Mouse (Mus musculus) testis, adult 2 months (tissue): ENCODE data around the gene Numa1. TPM values are rescaled to one million over a fixed set of nuclear protein-coding genes. Genes with fewer than 3 reads are reported as not detected.

Source experiments
- H3K27ac ChIP-seq: fragments of 200-500 bp; 2 replicates; pipeline ENCODE4 v1.5.1; 2012; ENCODE audit warnings: low read depth, low read length; ENCODE audit not compliant: control insufficient read depth, insufficient read depth
- H3K27me3 ChIP-seq: fragments of 200-500 bp; 2 replicates; pipeline ENCODE4 v1.6.1; 2012; ENCODE audit warnings: mild to moderate bottlenecking, low read length, moderate library complexity; ENCODE audit not compliant: control insufficient read depth, insufficient read depth
- H3K36me3 ChIP-seq: fragments of 200-500 bp; 2 replicates; pipeline ENCODE4 v1.6.1; 2012; ENCODE audit warnings: mild to moderate bottlenecking, low read length; ENCODE audit not compliant: control insufficient read depth, insufficient read depth
- H3K4me1 ChIP-seq: fragments of 200-500 bp; 2 replicates; pipeline ENCODE4 v1.6.1; 2012; ENCODE audit warnings: low read length; ENCODE audit not compliant: control insufficient read depth, insufficient read depth
- H3K4me3 ChIP-seq: fragments of 200-500 bp; 2 replicates; pipeline ENCODE4 v1.5.1; 2012; ENCODE audit warnings: low read depth, mild to moderate bottlenecking, low read length, moderate library complexity, mixed read lengths; ENCODE audit not compliant: control insufficient read depth
- CTCF ChIP-seq: fragments of 200-500 bp; IDR thresholded peaks from 2 replicates; pipeline ENCODE4 v1.5.1; 2012; ENCODE audit warnings: low read depth, mild to moderate bottlenecking, inconsistent platforms, low read length, moderate library complexity; ENCODE audit not compliant: control insufficient read depth, insufficient read depth, insufficient replicate concordance
- POLR2A ChIP-seq: fragments of 200-500 bp; IDR thresholded peaks from 2 replicates; pipeline ENCODE4 v1.6.1; 2012; ENCODE audit warnings: low read depth, mild to moderate bottlenecking, inconsistent platforms, low read length, moderate library complexity; ENCODE audit not compliant: control insufficient read depth
- polyA plus RNA-seq: library from polyadenylated mRNA; depleted of rRNA; stranded (reverse); fragments of >200 nt; gene quantifications from 2 replicates; pipeline ENCODE4 v1.2.3, GENCODE M21; 2012; rRNA removed

Gene Numa1
- 20.8 and 21.9 TPM in 2 replicates for polyA plus RNA-seq

DNA sequence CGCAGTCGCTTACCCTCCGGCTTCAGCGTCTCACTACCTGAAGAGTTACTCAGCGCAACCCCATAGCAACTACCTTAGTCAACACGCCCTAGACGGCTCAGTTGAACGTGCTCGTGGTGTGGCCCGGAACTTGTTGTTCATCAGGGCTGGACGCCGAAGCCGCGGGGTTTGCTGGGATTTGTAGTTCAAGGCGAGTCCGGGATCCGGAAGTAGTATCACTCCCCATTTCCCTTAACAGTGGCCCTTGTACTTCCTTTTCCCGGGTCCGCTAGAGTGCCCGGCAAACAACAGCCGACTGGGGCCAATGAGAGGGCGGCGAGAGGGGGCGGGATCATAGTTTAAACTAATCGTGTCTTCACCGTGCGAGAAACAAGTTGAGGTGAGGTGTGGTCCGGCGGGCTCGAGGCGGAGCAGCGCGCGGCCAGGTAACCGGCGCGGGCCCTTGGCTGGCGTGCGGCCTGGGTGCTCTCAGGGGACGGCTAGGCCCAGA, at the start of gene Numa1, which contains the start of gene Lrrc51:
Gene Numa1 (plus strand): TSS at position 361 of the 490 bp plus-strand sequence.
Gene Lrrc51 (minus strand): TSS at position 145 of the 490 bp plus-strand sequence.
- Histone ChIP-seq H3K36me3 (no peaks in the 10 kb centered on the region; the same call in 1 of the 2 replicates), H3K4me1 (no peaks in the 10 kb centered on the region), H3K27ac (peak within 1 kb of the TSS; percentile 89), H3K27me3 (no peaks in the 10 kb centered on the region), H3K4me3 (peak within 1 kb of the TSS; percentile 92)
- TF ChIP-seq POLR2A: peak; percentile 76
- no peak for TF ChIP-seq CTCF

DNA sequence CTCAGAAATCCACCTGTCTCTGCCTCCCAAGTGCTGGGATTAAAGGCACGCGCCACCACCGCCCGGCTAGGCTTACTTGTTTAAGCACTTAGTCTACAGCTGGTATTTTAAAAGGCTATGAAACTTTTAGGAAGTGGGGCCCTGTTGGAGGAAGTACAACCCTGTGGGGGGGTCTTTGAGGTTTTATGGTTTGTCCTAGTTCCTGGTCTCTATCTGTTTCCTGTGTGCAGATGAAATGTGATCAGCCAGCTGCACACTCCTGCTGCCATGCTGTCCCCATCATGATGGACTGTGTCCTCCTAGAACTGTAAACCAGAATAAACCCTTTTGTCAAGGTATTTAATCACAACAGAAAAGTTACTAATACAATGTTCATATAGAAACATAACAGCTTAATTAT, 49.8 kb upstream of the Numa1 start:
- H3K36me3 ChIP-seq: no peaks in the 10 kb centered on the region
- no peaks in the 10 kb centered on the region for H3K4me1 ChIP-seq
- no peak overlapping the region for H3K27ac ChIP-seq
- no peak overlapping the region for H3K4me3 ChIP-seq
- TF ChIP-seq POLR2A (no peak), CTCF (no peak)
- no peaks in the 10 kb centered on the region for H3K27me3 ChIP-seq

DNA sequence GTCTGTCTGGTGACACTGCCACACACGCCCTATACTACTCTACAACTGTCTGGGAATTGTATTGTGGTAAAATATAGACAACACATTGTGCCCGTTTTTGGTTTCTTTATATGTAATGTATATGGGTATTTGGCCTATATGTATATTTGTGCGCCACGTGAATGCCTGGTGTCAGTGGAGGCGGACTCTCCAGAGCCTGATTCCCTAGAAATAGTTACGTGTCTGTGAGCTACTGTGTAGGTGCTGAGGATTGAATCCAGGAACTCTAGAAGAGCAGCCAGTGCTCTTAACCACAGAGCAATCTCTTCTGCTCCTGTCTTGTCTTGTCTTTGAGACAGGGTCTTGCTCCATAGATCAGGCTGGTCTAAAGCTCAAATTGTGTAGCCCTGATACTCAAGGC, 47.6 kb upstream of the Numa1 start:
- Histone ChIP-seq H3K4me3 (no peak overlapping the region), H3K4me1 (no peaks in the 10 kb centered on the region), H3K27ac (no peak overlapping the region), H3K27me3 (no peaks in the 10 kb centered on the region), H3K36me3 (no peaks in the 10 kb centered on the region)
- TF ChIP-seq CTCF (no peak), POLR2A (no peak)

DNA sequence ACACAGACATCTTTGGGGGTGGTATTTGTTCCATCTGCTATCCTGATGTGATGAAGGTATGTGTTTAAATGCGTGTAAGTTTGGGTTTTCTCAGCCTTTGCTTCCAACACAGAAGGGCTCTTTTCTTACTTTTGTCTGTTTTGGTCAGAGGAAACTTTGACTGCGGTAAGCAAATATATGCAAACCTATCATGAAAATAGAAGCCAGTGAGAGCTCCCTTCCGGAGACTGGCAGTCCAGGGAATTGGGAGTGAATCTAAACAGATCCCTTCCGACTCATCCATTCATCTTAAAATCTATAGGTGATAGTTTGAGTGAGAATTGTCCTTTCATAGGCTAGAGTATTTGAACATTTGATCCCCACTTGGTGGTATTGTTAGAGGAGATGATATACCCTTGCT, 45.5 kb upstream of the Numa1 start:
- no peak overlapping the region for H3K4me3 ChIP-seq
- no peaks in the 10 kb centered on the region for H3K4me1 ChIP-seq
- no peak for TF ChIP-seq POLR2A
- H3K36me3 ChIP-seq: no peaks in the 10 kb centered on the region
- no peak overlapping the region for H3K27ac ChIP-seq
- H3K27me3 ChIP-seq: no peaks in the 10 kb centered on the region

DNA sequence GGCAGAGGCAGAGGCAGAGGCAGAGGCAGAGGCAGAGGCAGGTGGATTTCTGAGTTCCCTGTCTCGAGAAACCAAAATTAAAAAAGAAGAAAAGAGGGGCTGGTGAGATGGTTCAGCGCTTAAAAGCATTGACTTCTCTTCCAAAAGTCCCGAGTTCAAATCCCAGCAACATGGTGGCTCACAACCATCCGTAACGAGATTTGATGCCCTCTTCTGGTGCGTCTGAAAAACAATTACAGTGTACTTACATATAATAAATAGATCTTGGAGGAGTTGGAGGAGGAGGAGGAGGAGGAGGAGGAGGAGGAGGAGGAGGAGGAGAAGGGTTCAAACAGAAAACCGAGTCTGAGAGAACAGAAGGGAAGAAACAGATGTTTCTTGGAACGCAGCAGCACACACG, 38.2 kb upstream of the Numa1 start:
- H3K27ac ChIP-seq: peak overlapping the region; percentile 95
- TF ChIP-seq CTCF (no peak), POLR2A (no peak)
- peak overlapping the region; percentile 86 for H3K4me3 ChIP-seq
- H3K36me3 ChIP-seq: no peaks in the 10 kb centered on the region; the same call in 1 of the 2 replicates
- peaks cover 2% of the 10 kb centered on the region; the same call in 1 of the 2 replicates for H3K4me1 ChIP-seq
- H3K27me3 ChIP-seq: no peaks in the 10 kb centered on the region

DNA sequence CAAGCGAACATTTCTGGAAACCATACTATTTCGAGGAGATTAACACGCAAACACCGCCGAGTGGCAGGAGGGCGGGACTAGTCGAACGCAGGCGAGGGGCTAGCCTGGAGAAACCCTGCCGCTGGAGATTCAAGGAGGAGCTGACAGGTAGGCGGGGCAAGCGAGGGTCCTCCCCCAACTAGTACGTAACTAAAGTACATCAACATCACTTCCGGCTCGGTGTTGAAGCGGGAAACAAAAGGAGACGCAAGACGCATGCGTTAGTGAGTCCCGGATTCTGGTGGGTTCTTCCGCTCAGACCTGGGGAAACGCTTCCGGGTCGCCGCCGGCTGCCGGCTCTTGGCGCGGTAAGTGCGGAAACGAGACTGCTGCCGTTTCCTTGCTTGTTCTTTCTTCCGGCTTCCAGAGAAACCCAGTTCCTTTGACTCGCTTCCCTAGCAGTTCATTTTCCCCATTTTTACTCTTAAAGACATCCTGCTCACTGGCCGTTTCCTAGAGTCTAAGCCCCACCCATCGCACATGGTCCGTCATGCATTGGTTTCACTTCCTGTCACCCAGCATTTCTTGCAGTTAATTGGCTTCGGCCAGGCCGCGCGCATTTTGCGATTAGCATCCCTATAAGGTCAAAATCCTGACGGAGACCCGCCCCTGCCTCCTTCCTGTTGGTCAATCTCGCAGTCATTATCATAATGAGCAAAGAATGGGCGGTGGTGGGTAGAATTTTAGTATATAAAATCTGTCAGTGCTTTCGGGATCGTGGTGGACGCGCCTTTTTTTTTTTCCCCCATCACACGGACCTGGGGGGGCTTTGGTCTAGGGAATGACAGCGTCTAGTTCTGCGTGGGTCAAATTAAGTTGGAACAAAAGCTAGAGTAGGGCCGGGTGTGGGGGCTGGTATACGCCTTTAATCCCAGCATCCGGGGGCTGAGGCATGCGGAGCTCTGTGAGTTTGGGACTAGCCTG, 37.5 kb upstream of the Numa1 start:
- peak overlapping the region; percentile 95 for H3K27ac ChIP-seq
- peaks cover 2% of the 10 kb centered on the region; the same call in 1 of the 2 replicates for H3K4me1 ChIP-seq
- no peaks in the 10 kb centered on the region; the same call in 1 of the 2 replicates for H3K36me3 ChIP-seq
- H3K4me3 ChIP-seq: peak overlapping the region; percentile 86
- H3K27me3 ChIP-seq: no peaks in the 10 kb centered on the region
- TF ChIP-seq CTCF (no peak), POLR2A (peak; percentile 76)

DNA sequence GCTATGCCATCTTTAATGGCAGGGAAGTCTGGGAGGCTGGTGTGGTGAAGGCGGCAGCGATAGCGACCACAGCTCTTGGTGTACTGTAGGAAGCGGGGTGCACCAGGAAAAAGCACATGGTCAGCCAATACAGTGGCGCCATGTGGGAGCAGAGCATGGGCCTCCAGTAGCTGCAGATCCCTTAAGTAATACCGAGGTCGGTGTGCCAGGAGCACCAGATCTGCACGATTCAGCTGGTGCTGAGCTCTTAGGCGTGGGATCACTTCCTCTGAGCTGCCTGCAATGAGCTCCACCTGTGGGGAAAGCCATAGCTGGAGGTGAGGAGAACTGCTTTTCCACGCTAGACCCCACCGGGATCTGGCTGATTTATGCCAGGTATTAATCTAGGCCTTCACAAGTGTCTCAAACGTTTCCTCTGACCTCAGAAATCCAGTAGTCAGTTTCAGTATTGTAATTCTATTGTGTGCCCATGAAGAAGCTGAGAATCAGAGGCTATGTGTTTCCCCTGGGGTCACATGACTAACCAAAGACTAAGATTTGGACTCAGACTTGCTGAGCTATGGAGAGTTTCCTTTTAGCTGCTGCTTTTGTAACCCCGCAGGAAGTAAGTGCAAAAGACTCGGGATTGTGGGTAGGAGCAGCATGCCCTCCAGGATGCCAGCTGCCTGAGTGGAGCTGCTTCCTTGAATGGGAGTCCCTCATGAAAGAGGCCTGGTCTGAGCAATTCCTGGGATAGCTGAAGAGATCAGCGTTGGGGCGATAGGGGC, 33.4 kb upstream of the Numa1 start:
- peaks cover 2% of the 10 kb centered on the region; the same call in 1 of the 2 replicates for H3K4me1 ChIP-seq
- H3K36me3 ChIP-seq: no peaks in the 10 kb centered on the region; the same call in 1 of the 2 replicates
- H3K4me3 ChIP-seq: no peak overlapping the region
- no peak overlapping the region for H3K27ac ChIP-seq
- H3K27me3 ChIP-seq: no peaks in the 10 kb centered on the region
- no peak for TF ChIP-seq CTCF
- no peak for TF ChIP-seq POLR2A
